Mouse (Mus musculus): ENCODE data around the gene Ebf1. TPM values are rescaled to one million over a fixed set of nuclear protein-coding genes. Genes with fewer than 3 reads are reported as not detected.
A peak's percentile ranks its signal among the peaks of the same experiment; 100 is the strongest.

The Ebf1 gene
- polyA plus RNA-seq, 1 experiment from 2014 or later = 13.0 TPM

GRCm38 (mm10) chr11:44727821-44728220, 110.7 kb downstream of the Ebf1 start:
- Histone ChIP-seq H3K4me1 (peaks cover 14% of the 10 kb centered on the region), H3K4me3 (no peak overlapping the region), H3K9ac (no peak overlapping the region), H3K9me3 (no peaks in the 10 kb centered on the region), H3K4me2 (no peak overlapping the region), H3K27me3 (replicated peaks) (no peaks in the 10 kb centered on the region), H3K27ac (replicated peaks) (no peak overlapping the region), H3K36me3 (no peaks in the 10 kb centered on the region)
- ATAC-seq (ENCODE audit: extremely low read depth, insufficient number of reproducible peaks, low FRiP score, low TSS enrichment) = no peak
- 68% methylated on average over 2 of the region's 2 CpGs for WGBS

- 79% methylated on average over 2 of the region's 2 CpGs for WGBS
- Histone ChIP-seq H3K4me3 (no peak overlapping the region), H3K4me2 (no peak overlapping the region), H3K9me3 (no peaks in the 10 kb centered on the region), H3K9ac (no peak overlapping the region), H3K27me3 (replicated peaks) (no peaks in the 10 kb centered on the region), H3K4me1 (peaks cover 14% of the 10 kb centered on the region), H3K27ac (replicated peaks) (no peak overlapping the region), H3K36me3 (no peaks in the 10 kb centered on the region)
- ATAC-seq (ENCODE audit: extremely low read depth, insufficient number of reproducible peaks, low FRiP score, low TSS enrichment) = no peak
Measured at GRCm38 (mm10) chr11:44728271-44728670, 111.2 kb downstream of the Ebf1 start.

- 54% methylated on average over 4 of the region's 4 CpGs for WGBS
- ATAC-seq (ENCODE audit: extremely low read depth, insufficient number of reproducible peaks, low FRiP score, low TSS enrichment) = no peak
Measured at GRCm38 (mm10) chr11:44729931-44730330, 112.8 kb downstream of the Ebf1 start.

GRCm38 (mm10) chr11:44731763-44732162, 114.6 kb downstream of the Ebf1 start:
- Histone ChIP-seq H3K9ac (no peak overlapping the region), H3K27me3 (replicated peaks) (no peaks in the 10 kb centered on the region), H3K27ac (replicated peaks) (no peak overlapping the region), H3K36me3 (no peaks in the 10 kb centered on the region), H3K4me1 (peaks cover 14% of the 10 kb centered on the region), H3K4me2 (no peak overlapping the region), H3K4me3 (no peak overlapping the region), H3K9me3 (no peaks in the 10 kb centered on the region)
- WGBS = 92% methylated on average over 2 of the region's 2 CpGs
- ATAC-seq (ENCODE audit: extremely low read depth, insufficient number of reproducible peaks, low FRiP score, low TSS enrichment) = no peak

More at GRCm38 (mm10) chr11:44729931-44730330, 112.8 kb downstream of the Ebf1 start:
- Histone ChIP-seq H3K27me3 (replicated peaks) (no peaks in the 10 kb centered on the region), H3K36me3 (no peaks in the 10 kb centered on the region), H3K4me1 (peaks cover 14% of the 10 kb centered on the region), H3K4me2 (no peak overlapping the region), H3K9me3 (no peaks in the 10 kb centered on the region), H3K27ac (replicated peaks) (no peak overlapping the region), H3K4me3 (no peak overlapping the region), H3K9ac (no peak overlapping the region)

- Histone ChIP-seq H3K27ac (replicated peaks) (no peak overlapping the region), H3K27me3 (replicated peaks) (no peaks in the 10 kb centered on the region), H3K4me3 (no peak overlapping the region), H3K4me1 (peaks cover 14% of the 10 kb centered on the region), H3K9ac (no peak overlapping the region), H3K4me2 (no peak overlapping the region), H3K36me3 (no peaks in the 10 kb centered on the region), H3K9me3 (no peaks in the 10 kb centered on the region)
- WGBS = 55% methylated on average over 2 of the region's 2 CpGs
- ATAC-seq (ENCODE audit: extremely low read depth, insufficient number of reproducible peaks, low FRiP score, low TSS enrichment) = no peak
Measured at GRCm38 (mm10) chr11:44733276-44733675, 116.2 kb downstream of the Ebf1 start.

- no peaks in the 10 kb centered on the region for H3K27me3 ChIP-seq (replicated peaks)
- ATAC-seq (ENCODE audit: extremely low read depth, insufficient number of reproducible peaks, low FRiP score, low TSS enrichment) = no peak
- no peak overlapping the region for H3K27ac ChIP-seq (replicated peaks)
- H3K4me3 ChIP-seq = no peak overlapping the region
- WGBS = 82% methylated on average over 5 of the region's 5 CpGs
- H3K9ac ChIP-seq = no peak overlapping the region
- no peaks in the 10 kb centered on the region for H3K36me3 ChIP-seq
- H3K4me2 ChIP-seq = no peak overlapping the region
- peaks cover 23% of the 10 kb centered on the region for H3K4me1 ChIP-seq
- H3K9me3 ChIP-seq = no peaks in the 10 kb centered on the region
Measured at GRCm38 (mm10) chr11:44738046-44738445, 120.9 kb downstream of the Ebf1 start.

- peak overlapping the region; percentile 15; the same call in 1 of the 2 replicates for H3K27ac ChIP-seq (replicated peaks)
- no peaks in the 10 kb centered on the region for H3K27me3 ChIP-seq (replicated peaks)
- 0 out of 2 replicates have a peak overlapping the region, but pooled peaks have one; percentile 1 for H3K4me3 ChIP-seq
- peaks cover 23% of the 10 kb centered on the region for H3K4me1 ChIP-seq
- H3K9me3 ChIP-seq = no peaks in the 10 kb centered on the region
- no peak for ATAC-seq (ENCODE audit: extremely low read depth, insufficient number of reproducible peaks, low FRiP score, low TSS enrichment)
- WGBS = 27% methylated on average over 10 of the region's 10 CpGs
- H3K36me3 ChIP-seq = no peaks in the 10 kb centered on the region
- H3K4me2 ChIP-seq = peak overlapping the region; percentile 45
- peak overlapping the region; percentile 45 for H3K9ac ChIP-seq
Measured at GRCm38 (mm10) chr11:44738820-44739219, 121.7 kb downstream of the Ebf1 start.

- H3K4me2 ChIP-seq = peak overlapping the region; percentile 53
- no peak overlapping the region for H3K4me3 ChIP-seq
- H3K27me3 ChIP-seq (replicated peaks) = no peaks in the 10 kb centered on the region
- H3K36me3 ChIP-seq = no peaks in the 10 kb centered on the region
- H3K9ac ChIP-seq = peak overlapping the region; percentile 59; the same call in 1 of the 2 replicates
- no peaks in the 10 kb centered on the region for H3K9me3 ChIP-seq
- no peak for ATAC-seq (ENCODE audit: extremely low read depth, insufficient number of reproducible peaks, low FRiP score, low TSS enrichment)
- H3K4me1 ChIP-seq = peaks cover 23% of the 10 kb centered on the region
- peak overlapping the region; percentile 82 for H3K27ac ChIP-seq (replicated peaks)
- 26% methylated on average over 6 of the region's 6 CpGs for WGBS
Measured at GRCm38 (mm10) chr11:44740278-44741041, 123.3 kb downstream of the Ebf1 start.

GRCm38 (mm10) chr11:44741042-44741491, 124.0 kb downstream of the Ebf1 start:
- no peak for ATAC-seq (ENCODE audit: extremely low read depth, insufficient number of reproducible peaks, low FRiP score, low TSS enrichment)
- H3K36me3 ChIP-seq = no peaks in the 10 kb centered on the region
- no peak overlapping the region for H3K4me3 ChIP-seq
- WGBS = 48% methylated on average over 20 of the region's 20 CpGs
- H3K4me2 ChIP-seq = peak overlapping the region; percentile 53
- H3K27me3 ChIP-seq (replicated peaks) = no peaks in the 10 kb centered on the region
- H3K9ac ChIP-seq = peak overlapping the region; percentile 59
- H3K27ac ChIP-seq (replicated peaks) = peak overlapping the region; percentile 71
- H3K4me1 ChIP-seq = peaks cover 26% of the 10 kb centered on the region
- no peaks in the 10 kb centered on the region for H3K9me3 ChIP-seq

GRCm38 (mm10) chr11:44744446-44744845, 127.3 kb downstream of the Ebf1 start:
- H3K27ac ChIP-seq (replicated peaks) = no peak overlapping the region
- H3K36me3 ChIP-seq = no peaks in the 10 kb centered on the region
- WGBS = 60% methylated on average over 7 of the region's 7 CpGs
- no peak overlapping the region for H3K4me2 ChIP-seq
- H3K27me3 ChIP-seq (replicated peaks) = no peaks in the 10 kb centered on the region
- no peak overlapping the region for H3K9ac ChIP-seq
- no peak overlapping the region for H3K4me3 ChIP-seq
- no peak for ATAC-seq (ENCODE audit: extremely low read depth, insufficient number of reproducible peaks, low FRiP score, low TSS enrichment)
- peaks cover 28% of the 10 kb centered on the region for H3K4me1 ChIP-seq
- H3K9me3 ChIP-seq = no peaks in the 10 kb centered on the region

- no peaks in the 10 kb centered on the region for H3K27me3 ChIP-seq (replicated peaks)
- H3K4me2 ChIP-seq = no peak overlapping the region
- H3K27ac ChIP-seq (replicated peaks) = no peak overlapping the region
- H3K36me3 ChIP-seq = no peaks in the 10 kb centered on the region
- H3K9ac ChIP-seq = no peak overlapping the region
- H3K9me3 ChIP-seq = no peaks in the 10 kb centered on the region
- peaks cover 21% of the 10 kb centered on the region for H3K4me1 ChIP-seq
- 75% methylated on average over 2 of the region's 2 CpGs for WGBS
- ATAC-seq (ENCODE audit: extremely low read depth, insufficient number of reproducible peaks, low FRiP score, low TSS enrichment) = no peak
- no peak overlapping the region for H3K4me3 ChIP-seq
Measured at GRCm38 (mm10) chr11:44745946-44746345, 128.8 kb downstream of the Ebf1 start.

- H3K27ac ChIP-seq (replicated peaks) = peak overlapping the region; percentile 21; the same call in 1 of the 2 replicates
Measured at GRCm38 (mm10) chr11:44746731-44747130, 129.6 kb downstream of the Ebf1 start.

More at GRCm38 (mm10) chr11:44746731-44747130, 129.6 kb downstream of the Ebf1 start:
- Histone ChIP-seq H3K9ac (no peak overlapping the region), H3K27me3 (replicated peaks) (no peaks in the 10 kb centered on the region), H3K4me1 (peaks cover 17% of the 10 kb centered on the region), H3K4me3 (no peak overlapping the region), H3K4me2 (peak overlapping the region; percentile 1; the same call in 1 of the 2 replicates), H3K9me3 (no peaks in the 10 kb centered on the region), H3K36me3 (no peaks in the 10 kb centered on the region)
- no peak for ATAC-seq (ENCODE audit: extremely low read depth, insufficient number of reproducible peaks, low FRiP score, low TSS enrichment)
- 8% methylated on average over 3 of the region's 3 CpGs for WGBS

Data from heart, embryonic 13.5 days (tissue).